Mouse (Mus musculus) brain, embryonic 14.5 days (tissue): Measurements from ENCODE around the gene Apln.

ENCODE experiments used
- CTCF ChIP-seq: fragments of 200-500 bp; IDR thresholded peaks from 2 replicates; pipeline ENCODE4 v1.5.1; 2012; ENCODE audit warnings: inconsistent platforms, mild to moderate bottlenecking, moderate library complexity, borderline replicate concordance; ENCODE audit not compliant: insufficient read depth, insufficient read length; ENCODE audit errors: extremely low read depth
- POLR2A ChIP-seq: fragments of 200-500 bp; IDR thresholded peaks from 2 replicates; pipeline ENCODE4 v1.6.1; 2012; ENCODE audit warnings: mild to moderate bottlenecking, inconsistent platforms, borderline replicate concordance; ENCODE audit not compliant: poor library complexity, insufficient read depth, insufficient read length, severe bottlenecking; ENCODE audit errors: extremely low read depth

- TF ChIP-seq CTCF (no peak), POLR2A (no peak)
These were observed 9.6 kb upstream of the Apln start for GRCm38 (mm10) chrX:48044261-48044660.
